9 mouse cellular contexts compared by ENCODE assay signal in genomic region chrX:119852436-119852835, GRCm38 (mm10).
DNase-seq lines count a peak whose midpoint lies in the region; ATAC-seq and TF ChIP-seq lines count a peak whose summit lies in the region.
"Had no signal": no experiment of that assay in that cellular context is flagged by ENCODE, and none has a peak within 500 bp of the region (broad histone marks: within the 10 kb centered on the region; RNA-seq: fewer than 3 reads in every experiment).

No protein-coding gene starts in this region.

- WGBS in forebrain, embryonic 10.5 days = 40% methylated on average over 5 of the region's 5 CpGs
- WGBS in forebrain, postnatal 0 days = 38% methylated on average over 5 of the region's 5 CpGs
- WGBS in midbrain, embryonic 11.5 days = 42% methylated on average over 5 of the region's 5 CpGs
- WGBS in midbrain, embryonic 15.5 days = 31% methylated on average over 5 of the region's 5 CpGs
- 26% methylated on average over 5 of the region's 5 CpGs for WGBS in kidney, embryonic 14.5 days
- 32% methylated on average over 5 of the region's 5 CpGs for WGBS in stomach, embryonic 14.5 days

- H3K27ac ChIP-seq in forebrain, embryonic 10.5 days = no peak overlapping the region
- no peak overlapping the region for H3K27ac ChIP-seq in forebrain, postnatal 0 days (ENCODE audit: low read depth, low read length)
- no peak overlapping the region for H3K27ac ChIP-seq in midbrain, embryonic 11.5 days (ENCODE audit: low read depth, low read length)
- H3K27ac ChIP-seq in midbrain, embryonic 15.5 days = no peak overlapping the region
- no peak overlapping the region for H3K27ac ChIP-seq in kidney, embryonic 14.5 days (ENCODE audit: low read depth, low read length)
- no peak overlapping the region for H3K27ac ChIP-seq in stomach, embryonic 14.5 days (ENCODE audit: low read length)

- peaks cover 10% of the 10 kb centered on the region for H3K4me1 ChIP-seq in forebrain, embryonic 10.5 days
- no peaks in the 10 kb centered on the region for H3K4me1 ChIP-seq in forebrain, postnatal 0 days (ENCODE audit: insufficient read depth)
- no peaks in the 10 kb centered on the region for H3K4me1 ChIP-seq in midbrain, embryonic 11.5 days (ENCODE audit: control insufficient read depth, insufficient read depth, low read length)
- H3K4me1 ChIP-seq in midbrain, embryonic 15.5 days = no peaks in the 10 kb centered on the region
- H3K4me1 ChIP-seq in kidney, embryonic 14.5 days (ENCODE audit: control insufficient read depth, insufficient read depth, low read length) = no peaks in the 10 kb centered on the region
- no peaks in the 10 kb centered on the region for H3K4me1 ChIP-seq in stomach, embryonic 14.5 days (ENCODE audit: control insufficient read depth, insufficient read depth, low read length)

- no peaks in the 10 kb centered on the region for H3K27me3 ChIP-seq in forebrain, embryonic 10.5 days (ENCODE audit: poor library complexity, severe bottlenecking)
- no peaks in the 10 kb centered on the region for H3K27me3 ChIP-seq in forebrain, postnatal 0 days (ENCODE audit: insufficient read depth, low read length)
- H3K27me3 ChIP-seq in midbrain, embryonic 11.5 days (ENCODE audit: control insufficient read depth, insufficient read depth, low read length) = no peaks in the 10 kb centered on the region
- H3K27me3 ChIP-seq in midbrain, embryonic 15.5 days (replicated peaks) = no peaks in the 10 kb centered on the region
- no peaks in the 10 kb centered on the region for H3K27me3 ChIP-seq in kidney, embryonic 14.5 days (ENCODE audit: control insufficient read depth, insufficient read depth, low read length)
- no peaks in the 10 kb centered on the region for H3K27me3 ChIP-seq in stomach, embryonic 14.5 days (ENCODE audit: control insufficient read depth, insufficient read depth, low read length)

- H3K9me3 ChIP-seq in forebrain, embryonic 10.5 days = no peaks in the 10 kb centered on the region
- H3K9me3 ChIP-seq in forebrain, postnatal 0 days (ENCODE audit: low read length) = no peaks in the 10 kb centered on the region
- H3K9me3 ChIP-seq in midbrain, embryonic 11.5 days (ENCODE audit: control insufficient read depth, low read length) = no peaks in the 10 kb centered on the region
- H3K9me3 ChIP-seq in midbrain, embryonic 15.5 days = no peaks in the 10 kb centered on the region
- H3K9me3 ChIP-seq in kidney, embryonic 14.5 days (ENCODE audit: control insufficient read depth, low read length) = no peaks in the 10 kb centered on the region
- H3K9me3 ChIP-seq in stomach, embryonic 14.5 days (ENCODE audit: control insufficient read depth, low read depth, low read length) = no peaks in the 10 kb centered on the region

- H3K4me2 ChIP-seq in forebrain, postnatal 0 days (ENCODE audit: low read depth) = no peak overlapping the region
- H3K4me2 ChIP-seq in midbrain, embryonic 11.5 days = no peak overlapping the region
- H3K4me2 ChIP-seq in midbrain, embryonic 15.5 days = no peak overlapping the region
- H3K4me2 ChIP-seq in kidney, embryonic 14.5 days (replicated peaks; ENCODE audit: low read depth, low read length) = no peak overlapping the region
- H3K4me2 ChIP-seq in stomach, embryonic 14.5 days (replicated peaks; ENCODE audit: low read depth, low read length) = no peak overlapping the region

- peak; percentile 30 for DNase-seq in forebrain, embryonic 10.5 days (ENCODE audit: extremely low spot score, low spot score)
- DNase-seq in forebrain, postnatal 0 days = no peak
- no peak for DNase-seq in midbrain, embryonic 11.5 days (ENCODE audit: low spot score, missing footprints)
- no peak for DNase-seq in gastrocnemius, postnatal 4 days (ENCODE audit: low spot score in 2 of 2)
- no peak for DNase-seq in cerebellum, postnatal 36 days
- DNase-seq: lung, postnatal 10 days had no signal

- ATAC-seq in forebrain, postnatal 0 days = no peak
- ATAC-seq in midbrain, embryonic 11.5 days (ENCODE audit: low FRiP score) = 0 out of 2 replicates have a peak, but pooled peaks have one; percentile 64
- ATAC-seq in midbrain, embryonic 15.5 days (replicated peaks) = no peak
- peak; percentile 93 for ATAC-seq in kidney, embryonic 14.5 days (ENCODE audit: low FRiP score, low TSS enrichment)
- peak; percentile 67; the same call in 1 of the 2 replicates for ATAC-seq in stomach, embryonic 14.5 days (ENCODE audit: insufficient number of reproducible peaks, insufficient read depth, low FRiP score, low read depth)

- no peak overlapping the region for H3K4me3 ChIP-seq in forebrain, embryonic 10.5 days
- no peak overlapping the region for H3K4me3 ChIP-seq in forebrain, postnatal 0 days (ENCODE audit: low read depth, low read length)
- no peak overlapping the region for H3K4me3 ChIP-seq in midbrain, embryonic 11.5 days (ENCODE audit: low read depth, low read length)
- no peak overlapping the region for H3K4me3 ChIP-seq in midbrain, embryonic 15.5 days
- H3K4me3 ChIP-seq in kidney, embryonic 14.5 days (ENCODE audit: low read length) = no peak overlapping the region
- no peak overlapping the region for H3K4me3 ChIP-seq in stomach, embryonic 14.5 days (ENCODE audit: low read depth, low read length)

- H3K36me3 ChIP-seq in forebrain, embryonic 10.5 days (replicated peaks) = no peaks in the 10 kb centered on the region
- H3K36me3 ChIP-seq in forebrain, postnatal 0 days (ENCODE audit: insufficient read depth) = no peaks in the 10 kb centered on the region
- H3K36me3 ChIP-seq in midbrain, embryonic 11.5 days (ENCODE audit: control insufficient read depth, insufficient read depth, low read length) = no peaks in the 10 kb centered on the region
- H3K36me3 ChIP-seq in midbrain, embryonic 15.5 days (replicated peaks) = no peaks in the 10 kb centered on the region
- no peaks in the 10 kb centered on the region for H3K36me3 ChIP-seq in kidney, embryonic 14.5 days (ENCODE audit: control insufficient read depth, insufficient read depth, low read length)
- H3K36me3 ChIP-seq in stomach, embryonic 14.5 days (ENCODE audit: control insufficient read depth, insufficient read depth, low read length) = no peaks in the 10 kb centered on the region

- TF ChIP-seq CTCF in forebrain, postnatal 0 days (IDR thresholded peaks at IDR 0.05; ENCODE audit: low read depth) = no peak

- H3K9ac ChIP-seq in forebrain, postnatal 0 days = no peak overlapping the region
- H3K9ac ChIP-seq in midbrain, embryonic 11.5 days (ENCODE audit: low read length) = no peak overlapping the region
- no peak overlapping the region for H3K9ac ChIP-seq in midbrain, embryonic 15.5 days
- H3K9ac ChIP-seq in kidney, embryonic 14.5 days (ENCODE audit: low read depth, low read length) = no peak overlapping the region
- H3K9ac ChIP-seq in stomach, embryonic 14.5 days (replicated peaks; ENCODE audit: low read depth, low read length) = no peak overlapping the region

Comparison
In these comparisons a context has a peak if more than half of its experiments do, and no peak if none do; other contexts are left out.
1. ATAC-seq: peak in midbrain, embryonic 11.5 days (single experiment), kidney, embryonic 14.5 days (single experiment) and stomach, embryonic 14.5 days (single experiment); none in forebrain, postnatal 0 days (single experiment) and midbrain, embryonic 15.5 days (single experiment).